Mouse (Mus musculus) C2C12 (cell line): ENCODE measurements around the gene Elf3. TPM values are rescaled to one million over a fixed set of nuclear protein-coding genes. Genes with fewer than 3 reads are reported as not detected.
"Not testable (repeated sequence)": the region's sequence is repeated elsewhere in the genome, so short reads cannot be mapped to it uniquely, and the experiment has no call there.

ENCODE experiments used
- H3K27me3 ChIP-seq: one replicate; pipeline ENCODE4 v1.6.1; 2011; ENCODE audit not compliant: control insufficient read depth, insufficient read depth, insufficient read length
- H3K36me3 ChIP-seq: one replicate; pipeline ENCODE4 v1.6.1; 2011; ENCODE audit not compliant: control insufficient read depth, insufficient read depth
- H3K4me3 ChIP-seq: one replicate; pipeline ENCODE4 v1.5.1; 2011; ENCODE audit warnings: mild to moderate bottlenecking, control low read depth; ENCODE audit not compliant: poor library complexity, insufficient read depth, severe bottlenecking
- H3K79me2 ChIP-seq: one replicate; pipeline ENCODE4 v1.6.1; 2011; ENCODE audit not compliant: control insufficient read depth, insufficient read depth
- H3K79me3 ChIP-seq: one replicate; pipeline ENCODE4 v1.6.1; 2011; ENCODE audit warnings: low read depth, control low read depth
- H3ac ChIP-seq: one replicate; pipeline ENCODE3; 2011; ENCODE audit warnings: low read depth; ENCODE audit not compliant: control insufficient read depth, insufficient read length
- CEBPB ChIP-seq: IDR thresholded peaks from one replicate; pipeline ENCODE4 v1.6.1; 2011; ENCODE audit warnings: low read depth, mild to moderate bottlenecking, control low read depth, moderate library complexity
- CTCF ChIP-seq: IDR thresholded peaks from one replicate; pipeline ENCODE4 v1.5.1; 2011; ENCODE audit not compliant: control insufficient read depth, insufficient read depth, insufficient read length
- FOSL1 ChIP-seq: IDR thresholded peaks from one replicate; pipeline ENCODE4 v1.8.0; 2011; ENCODE audit warnings: mild to moderate bottlenecking, low read length; ENCODE audit not compliant: poor library complexity, insufficient read depth, severe bottlenecking
- MAX ChIP-seq: IDR thresholded peaks from one replicate; pipeline ENCODE4 v1.6.1; 2011; ENCODE audit warnings: mild to moderate bottlenecking, control low read depth
- MYOD1 ChIP-seq: IDR thresholded peaks from one replicate; pipeline ENCODE4 v1.6.1; 2011; ENCODE audit warnings: low read depth; ENCODE audit not compliant: control insufficient read depth, insufficient read length
- MYOG ChIP-seq: IDR thresholded peaks from one replicate; pipeline ENCODE4 v1.6.1; 2011; ENCODE audit not compliant: control insufficient read depth, insufficient read length; ENCODE audit errors: extremely low read depth
- USF1 ChIP-seq: IDR thresholded peaks from one replicate; pipeline ENCODE4 v1.6.1; 2011; ENCODE audit warnings: low read depth, mild to moderate bottlenecking, control low read depth, moderate library complexity
- polyA plus RNA-seq: library from polyadenylated mRNA; unstranded; fragments of >200 nt; fragmentation: generic; extraction: Trizol; gene quantifications from one replicate; pipeline ENCODE4 v1.2.1, GENCODE M21; 2012; ENCODE audit warnings: missing spikeins

Gene Elf3
- polyA plus RNA-seq, 1 experiment: not detected

- Histone ChIP-seq H3K27me3 (peaks cover 3% of the 10 kb centered on the region), H3K79me2 (no peaks in the 10 kb centered on the region), H3ac (no peak overlapping the region), H3K4me3 (no peak overlapping the region), H3K79me3 (no peaks in the 10 kb centered on the region), H3K36me3 (no peaks in the 10 kb centered on the region)
- TF ChIP-seq CEBPB: no peak
- no peak for TF ChIP-seq MYOG
- no peak for TF ChIP-seq CTCF
- TF ChIP-seq MYOD1: no peak
- TF ChIP-seq MAX: no peak
- TF ChIP-seq FOSL1: no peak
- TF ChIP-seq USF1: no peak
Observed at GRCm38 (mm10) chr1:135233961-135234360, 24.4 kb downstream of the Elf3 start.

GRCm38 (mm10) chr1:135231878-135232277, 26.5 kb downstream of the Elf3 start:
- not testable (repeated sequence) for H3K36me3 ChIP-seq, H3K4me3 ChIP-seq, H3K27me3 ChIP-seq, H3K79me2 ChIP-seq, H3K79me3 ChIP-seq, H3ac ChIP-seq

DNA sequence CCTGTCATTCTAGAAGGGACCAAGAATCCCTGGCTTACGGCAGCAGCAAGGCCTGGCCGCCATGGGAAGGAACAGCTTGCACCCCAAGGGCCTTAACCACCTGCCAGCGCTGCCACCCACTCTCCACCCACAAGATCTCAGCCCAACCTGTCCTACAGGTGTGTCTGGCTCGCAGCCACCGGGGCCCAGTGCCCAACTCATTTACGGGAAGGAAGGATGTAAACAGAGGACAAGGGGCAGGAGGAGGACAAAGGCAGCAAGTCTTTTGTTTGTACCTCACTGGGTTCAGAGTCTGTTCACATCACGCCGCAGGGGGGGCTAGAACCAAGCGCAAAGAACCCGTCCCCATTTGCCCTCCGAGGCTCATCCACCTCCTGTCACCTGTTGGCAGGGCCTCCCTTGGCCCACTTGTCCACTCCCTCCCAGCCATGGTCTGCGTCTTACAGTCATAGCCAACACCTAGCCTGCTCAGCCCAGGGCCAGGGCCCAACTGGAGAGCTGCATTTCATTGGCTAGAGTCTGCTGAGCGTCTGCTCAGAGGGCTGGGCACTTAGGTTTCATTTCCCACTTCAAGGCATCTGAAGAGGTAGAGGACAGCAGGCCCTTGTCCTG, 30.9 kb downstream of the Elf3 start:
- no peak overlapping the region for H3ac ChIP-seq
- H3K36me3 ChIP-seq: no peaks in the 10 kb centered on the region

GRCm38 (mm10) chr1:135224981-135225604, 33.3 kb downstream of the Elf3 start:
- Histone ChIP-seq H3K27me3 (no peaks in the 10 kb centered on the region), H3K79me2 (no peaks in the 10 kb centered on the region), H3ac (no peak overlapping the region), H3K79me3 (no peaks in the 10 kb centered on the region), H3K4me3 (no peak overlapping the region), H3K36me3 (no peaks in the 10 kb centered on the region)
- no peak for TF ChIP-seq FOSL1
- no peak for TF ChIP-seq USF1
- no peak for TF ChIP-seq CEBPB
- no peak for TF ChIP-seq MYOG
- TF ChIP-seq MAX: no peak
- no peak for TF ChIP-seq MYOD1
- no peak for TF ChIP-seq CTCF

More for the DNA sequence above, 30.9 kb downstream of the Elf3 start:
- Histone ChIP-seq H3K27me3 (no peaks in the 10 kb centered on the region), H3K79me2 (no peaks in the 10 kb centered on the region), H3K79me3 (no peaks in the 10 kb centered on the region), H3K4me3 (no peak overlapping the region)
- no peak for TF ChIP-seq USF1

- Histone ChIP-seq H3K79me3 (no peaks in the 10 kb centered on the region), H3K79me2 (no peaks in the 10 kb centered on the region), H3K27me3 (no peaks in the 10 kb centered on the region), H3K36me3 (no peaks in the 10 kb centered on the region), H3K4me3 (no peak overlapping the region), H3ac (no peak overlapping the region)
- no peak for TF ChIP-seq MYOD1
- TF ChIP-seq USF1: no peak
- no peak for TF ChIP-seq MAX
- TF ChIP-seq CEBPB: no peak
- no peak for TF ChIP-seq MYOG
- no peak for TF ChIP-seq FOSL1
- TF ChIP-seq CTCF: no peak
Observed at GRCm38 (mm10) chr1:135224147-135224546, 34.2 kb downstream of the Elf3 start.

- Histone ChIP-seq H3K27me3 (no peaks in the 10 kb centered on the region), H3K79me2 (no peaks in the 10 kb centered on the region), H3K4me3 (no peak overlapping the region), H3ac (no peak overlapping the region), H3K79me3 (no peaks in the 10 kb centered on the region), H3K36me3 (no peaks in the 10 kb centered on the region)
- TF ChIP-seq MYOG (no peak), CTCF (no peak), CEBPB (no peak)
Observed at GRCm38 (mm10) chr1:135217607-135218233, 40.6 kb downstream of the Elf3 start.
